Mouse (Mus musculus) hindbrain, embryonic 11.5 days (tissue): ENCODE data around the gene Pomc. TPM values are rescaled to one million over a fixed set of nuclear protein-coding genes. Genes with fewer than 3 reads are reported as not detected.

Experiments
- ATAC-seq: fragments of 200-750 bp; cut with Nextera tagmentation; 2 replicates; pipeline ENCODE4 v1.8.0; 2017; ENCODE audit warnings: mild to moderate bottlenecking, moderate TSS enrichment, moderate library complexity; ENCODE audit not compliant: low FRiP score
- DNase-seq: peaks from one replicate; pipeline ENCODE4 v3.0.0-alpha.2; 2015; ENCODE audit warnings: low spot score
- H3K27ac ChIP-seq: fragments of 300-500 bp; sonication (generic); 2 replicates; pipeline ENCODE4 v1.5.1; 2014; ENCODE audit warnings: mild to moderate bottlenecking, low read depth, low read length
- H3K27me3 ChIP-seq: fragments of 300-500 bp; sonication (generic); 2 replicates; pipeline ENCODE4 v1.6.1; 2014; ENCODE audit warnings: mild to moderate bottlenecking, low read length, moderate library complexity, mixed read lengths; ENCODE audit not compliant: control insufficient read depth, insufficient read depth
- H3K36me3 ChIP-seq: fragments of 300-500 bp; sonication (generic); 2 replicates; pipeline ENCODE4 v1.6.1; 2014; ENCODE audit warnings: mild to moderate bottlenecking, low read length, moderate library complexity, mixed read lengths; ENCODE audit not compliant: control insufficient read depth, insufficient read depth
- H3K4me1 ChIP-seq: fragments of 300-500 bp; sonication (generic); replicated peaks from 2 replicates; pipeline ENCODE4 v1.6.1; 2014; ENCODE audit warnings: low read length, mixed read lengths; ENCODE audit not compliant: control insufficient read depth, insufficient read depth
- H3K4me2 ChIP-seq: fragments of 300-500 bp; sonication (generic); replicated peaks from 2 replicates; pipeline ENCODE4 v1.6.1; 2014; ENCODE audit warnings: mild to moderate bottlenecking, low read depth, low read length
- H3K4me3 ChIP-seq: fragments of 300-500 bp; sonication (generic); 2 replicates; pipeline ENCODE4 v1.5.1; 2014; ENCODE audit warnings: low read depth, low read length
- H3K9ac ChIP-seq: fragments of 300-500 bp; sonication (generic); 2 replicates; pipeline ENCODE4 v1.6.1; 2014; ENCODE audit warnings: low read depth, low read length
- H3K9me3 ChIP-seq: fragments of 300-500 bp; sonication (generic); 2 replicates; pipeline ENCODE4 v1.6.1; 2016; ENCODE audit warnings: low read length; ENCODE audit not compliant: control insufficient read depth
- WGBS: fragments of 180-500 bp; shearing (Covaris S2); extraction: QIAGEN DNeasy Blood & Tissue Kit; methylation state at CpG from one replicate; pipeline ENCODE4 v1.1.7; 2014; 5-methylcytosine and 5-hydroxymethylcytosine counted together
- polyA plus RNA-seq: library from polyadenylated mRNA; unstranded; fragments of >200 nt; fragmentation: Nextera tagmentation; extraction: Ambion mirVana; gene quantifications from 2 replicates; pipeline ENCODE4 v1.2.1, GENCODE M21; 2014

The Pomc gene
- polyA plus RNA-seq: 6.8 and 7.1 TPM in 2 replicates

- Histone ChIP-seq H3K9ac (no peak within 1 kb of the TSS), H3K4me2 (no peak within 1 kb of the TSS)
- no peak for ATAC-seq
These were observed at the start of gene Pomc for GRCm38 (mm10) chr12:3954651-3955050. Gene Pomc, plus strand, starts transcription at chr12:3954951.

GRCm38 (mm10) chr12:3905436-3905835 is 49.3 kb upstream of the Pomc start:
- WGBS: 93% methylated on average over 9 of the region's 9 CpGs
- Histone ChIP-seq H3K4me1 (no peaks in the 10 kb centered on the region), H3K4me2 (no peak overlapping the region), H3K27ac (no peak overlapping the region), H3K36me3 (peaks cover 40% of the 10 kb centered on the region), H3K9me3 (no peaks in the 10 kb centered on the region), H3K27me3 (no peaks in the 10 kb centered on the region), H3K9ac (no peak overlapping the region), H3K4me3 (no peak overlapping the region)
- DNase-seq (no peak), ATAC-seq (no peak)

More at GRCm38 (mm10) chr12:3954651-3955050, at the start of gene Pomc:
- no peaks in the 10 kb centered on the region for H3K9me3 ChIP-seq
- H3K27ac ChIP-seq: no peak within 1 kb of the TSS
- no peaks in the 10 kb centered on the region for H3K4me1 ChIP-seq
- H3K4me3 ChIP-seq: no peak within 1 kb of the TSS
- no peaks in the 10 kb centered on the region for H3K36me3 ChIP-seq
- no peak for DNase-seq
- 21% methylated on average over 22 of the region's 22 CpGs for WGBS
- H3K27me3 ChIP-seq: peaks cover 16% of the 10 kb centered on the region

GRCm38 (mm10) chr12:3906308-3906707 is 48.4 kb upstream of the Pomc start:
- Histone ChIP-seq H3K27me3 (no peaks in the 10 kb centered on the region), H3K27ac (no peak overlapping the region), H3K9me3 (no peaks in the 10 kb centered on the region), H3K36me3 (peaks cover 37% of the 10 kb centered on the region), H3K9ac (no peak overlapping the region), H3K4me2 (no peak overlapping the region), H3K4me3 (no peak overlapping the region), H3K4me1 (no peaks in the 10 kb centered on the region)
- DNase-seq: no peak
- no peak for ATAC-seq

- Histone ChIP-seq H3K27ac (no peak overlapping the region), H3K4me3 (no peak overlapping the region), H3K36me3 (peaks cover 32% of the 10 kb centered on the region), H3K4me1 (no peaks in the 10 kb centered on the region), H3K9ac (no peak overlapping the region), H3K4me2 (no peak overlapping the region), H3K27me3 (no peaks in the 10 kb centered on the region), H3K9me3 (no peaks in the 10 kb centered on the region)
- DNase-seq (no peak), ATAC-seq (no peak)
- WGBS: 88% methylated on average over 4 of the region's 4 CpGs
These were observed 47.7 kb upstream of the Pomc start for GRCm38 (mm10) chr12:3907008-3907407.

GRCm38 (mm10) chr12:3907418-3907817 is 47.3 kb upstream of the Pomc start:
- H3K4me1 ChIP-seq: no peaks in the 10 kb centered on the region
- H3K36me3 ChIP-seq: peaks cover 28% of the 10 kb centered on the region
- H3K9me3 ChIP-seq: no peaks in the 10 kb centered on the region
- no peak overlapping the region for H3K4me3 ChIP-seq
- H3K9ac ChIP-seq: no peak overlapping the region
- no peak overlapping the region for H3K27ac ChIP-seq
- no peak for DNase-seq
- H3K27me3 ChIP-seq: no peaks in the 10 kb centered on the region
- no peak overlapping the region for H3K4me2 ChIP-seq
- no peak for ATAC-seq
- WGBS: 80% methylated on average over 13 of the region's 13 CpGs

- peak; percentile 49 for ATAC-seq
- no peak overlapping the region for H3K4me3 ChIP-seq
- WGBS: 64% methylated on average over 10 of the region's 10 CpGs
- H3K27me3 ChIP-seq: no peaks in the 10 kb centered on the region
- H3K27ac ChIP-seq: no peak overlapping the region
- peaks cover 17% of the 10 kb centered on the region; the same call in 1 of the 2 replicates for H3K36me3 ChIP-seq
- no peak overlapping the region for H3K9ac ChIP-seq
- no peak for DNase-seq
- H3K4me2 ChIP-seq: no peak overlapping the region
- H3K9me3 ChIP-seq: no peaks in the 10 kb centered on the region
- H3K4me1 ChIP-seq: no peaks in the 10 kb centered on the region
These were observed 44.2 kb upstream of the Pomc start for GRCm38 (mm10) chr12:3910466-3911093.

- DNase-seq (no peak), ATAC-seq (no peak)
- H3K4me2 ChIP-seq: no peak overlapping the region
- no peaks in the 10 kb centered on the region for H3K9me3 ChIP-seq
- WGBS: 92% methylated on average over 7 of the region's 7 CpGs
- H3K27ac ChIP-seq: no peak overlapping the region
- no peaks in the 10 kb centered on the region for H3K4me1 ChIP-seq
- H3K4me3 ChIP-seq: no peak overlapping the region
- no peaks in the 10 kb centered on the region for H3K27me3 ChIP-seq
- no peak overlapping the region for H3K9ac ChIP-seq
- peaks cover 10% of the 10 kb centered on the region; the same call in 1 of the 2 replicates for H3K36me3 ChIP-seq
These were observed 42.9 kb upstream of the Pomc start for GRCm38 (mm10) chr12:3911831-3912348.

GRCm38 (mm10) chr12:3915852-3916251 is 38.9 kb upstream of the Pomc start:
- H3K4me2 ChIP-seq: no peak overlapping the region
- H3K4me3 ChIP-seq: no peak overlapping the region
- H3K9me3 ChIP-seq: no peaks in the 10 kb centered on the region
- 91% methylated on average over 3 of the region's 3 CpGs for WGBS
- H3K27me3 ChIP-seq: no peaks in the 10 kb centered on the region
- no peaks in the 10 kb centered on the region for H3K36me3 ChIP-seq
- no peak overlapping the region for H3K9ac ChIP-seq
- H3K4me1 ChIP-seq: no peaks in the 10 kb centered on the region
- no peak for DNase-seq
- no peak overlapping the region for H3K27ac ChIP-seq
- ATAC-seq: no peak

GRCm38 (mm10) chr12:3917668-3918341 is 36.9 kb upstream of the Pomc start:
- WGBS: 23% methylated on average over 14 of the region's 14 CpGs
- no peaks in the 10 kb centered on the region for H3K4me1 ChIP-seq
- no peak overlapping the region for H3K27ac ChIP-seq
- no peak overlapping the region for H3K4me2 ChIP-seq
- no peak overlapping the region for H3K9ac ChIP-seq
- no peaks in the 10 kb centered on the region for H3K36me3 ChIP-seq
- no peaks in the 10 kb centered on the region for H3K9me3 ChIP-seq
- ATAC-seq: peak; percentile 71
- no peaks in the 10 kb centered on the region for H3K27me3 ChIP-seq
- no peak overlapping the region for H3K4me3 ChIP-seq
- no peak for DNase-seq
